Mouse (Mus musculus): ENCODE results near the gene Ptbp1.

Gene Ptbp1

DNA sequence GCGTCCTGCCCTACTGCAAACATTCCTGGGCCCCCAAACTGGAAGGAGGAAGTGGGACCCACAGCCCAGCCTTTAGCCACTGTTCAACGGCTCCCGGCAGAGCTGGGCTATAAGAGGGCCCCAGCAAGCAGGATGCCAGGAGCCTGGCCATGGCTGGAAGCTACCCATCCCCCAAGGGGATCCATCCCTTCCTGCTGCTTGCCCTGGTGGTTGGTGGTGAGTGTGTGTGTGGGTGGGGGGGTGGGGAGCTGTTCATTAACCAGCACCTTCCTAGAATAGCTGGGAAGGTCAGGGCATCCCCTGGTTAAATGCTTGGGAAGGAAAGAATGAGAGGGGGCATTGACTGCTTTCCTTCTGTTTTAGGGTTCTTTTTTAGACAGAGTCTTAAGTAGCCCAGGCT is 25.3 kb downstream of the Ptbp1 start:
- intact Hi-C loops (cut with DNase I) = no loop called here

DNA sequence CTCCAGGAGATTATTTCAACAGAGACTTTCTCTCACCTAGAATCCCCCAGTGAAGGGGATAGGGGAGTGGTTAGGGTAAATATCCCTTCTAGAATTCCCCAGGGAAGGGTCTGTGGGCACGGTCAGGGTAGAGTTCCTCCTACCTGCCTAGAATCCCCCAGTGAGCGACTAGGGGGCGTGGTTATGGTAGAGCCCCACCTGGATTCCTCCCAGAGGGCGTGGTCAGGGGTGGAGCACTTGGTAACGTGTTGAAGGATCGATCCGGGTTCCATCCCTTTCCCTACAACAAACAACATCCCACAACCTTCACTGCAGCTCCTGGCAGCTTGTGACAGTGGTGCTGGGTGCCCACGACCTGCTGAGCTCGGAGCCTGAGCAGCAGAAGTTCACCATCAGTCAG is 26.5 kb downstream of the Ptbp1 start:
- intact Hi-C loops (cut with DNase I) = loop anchor here (5.0 kb wide), 2 partner anchors 42 to 48 kb away; partner anchors contain the start of gene R3hdm4

DNA sequence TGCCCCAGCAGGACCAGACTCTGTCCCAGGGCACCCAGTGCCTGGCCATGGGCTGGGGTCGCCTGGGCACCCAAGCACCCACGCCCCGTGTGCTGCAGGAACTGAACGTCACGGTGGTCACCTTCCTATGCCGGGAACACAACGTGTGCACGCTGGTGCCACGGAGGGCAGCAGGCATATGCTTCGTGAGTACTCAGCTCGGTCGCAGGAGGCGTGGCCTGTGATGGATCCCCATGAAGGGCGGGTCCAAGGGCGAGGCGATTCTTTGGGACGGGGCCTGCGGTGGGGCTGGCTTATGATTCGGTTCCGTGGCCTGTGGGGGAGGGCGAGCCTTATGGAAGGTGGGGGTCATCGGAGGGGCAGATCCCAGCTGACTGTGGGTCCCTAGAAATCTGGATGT is 27.8 kb downstream of the Ptbp1 start:
- intact Hi-C loops (cut with DNase I) = loop anchor here (5.0 kb wide), 2 partner anchors 40 to 50 kb away; partner anchors contain the start of gene R3hdm4

DNA sequence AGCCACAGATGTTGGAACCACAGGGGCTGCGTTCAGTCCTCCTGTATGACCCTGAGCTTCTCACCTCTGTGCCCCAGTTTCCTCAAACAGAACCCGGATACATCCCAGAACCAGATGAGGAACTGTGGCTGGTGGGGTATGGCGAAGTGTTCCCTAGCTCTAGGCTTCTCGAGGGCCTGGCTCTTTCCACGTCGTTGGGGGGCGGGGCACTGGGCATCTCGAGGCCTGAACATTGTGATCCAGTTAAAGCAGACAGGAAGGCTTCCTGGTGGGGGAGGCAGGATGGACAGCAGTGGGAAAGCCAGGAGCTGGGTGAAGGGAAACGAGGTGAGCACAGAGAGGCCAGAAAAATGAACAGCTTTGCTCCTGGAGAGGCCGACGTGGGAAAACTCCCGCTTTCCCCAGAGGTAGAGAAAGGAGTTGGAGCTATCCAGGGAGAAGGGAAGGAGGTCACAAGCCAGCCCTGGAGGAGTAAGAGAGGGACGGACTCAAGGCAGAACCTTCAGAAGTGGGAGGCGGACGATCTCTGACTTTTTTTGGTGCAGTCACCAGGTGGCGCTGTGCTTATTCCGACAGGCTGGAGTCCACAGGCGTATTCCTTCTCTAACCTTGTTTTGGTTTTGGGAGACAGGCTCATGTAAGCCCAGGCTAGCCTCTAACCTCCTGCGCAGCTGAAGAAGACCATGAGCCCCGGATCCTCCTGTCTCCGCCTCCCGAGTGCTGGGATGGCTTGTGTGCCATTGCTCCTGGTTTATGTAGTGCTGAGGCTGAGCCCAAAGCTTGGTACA is 29.3 kb downstream of the Ptbp1 start:
- intact Hi-C loops (cut with DNase I) = loop anchor here (5.0 kb wide), 2 partner anchors 39 to 51 kb away; partner anchors contain the start of gene R3hdm4

DNA sequence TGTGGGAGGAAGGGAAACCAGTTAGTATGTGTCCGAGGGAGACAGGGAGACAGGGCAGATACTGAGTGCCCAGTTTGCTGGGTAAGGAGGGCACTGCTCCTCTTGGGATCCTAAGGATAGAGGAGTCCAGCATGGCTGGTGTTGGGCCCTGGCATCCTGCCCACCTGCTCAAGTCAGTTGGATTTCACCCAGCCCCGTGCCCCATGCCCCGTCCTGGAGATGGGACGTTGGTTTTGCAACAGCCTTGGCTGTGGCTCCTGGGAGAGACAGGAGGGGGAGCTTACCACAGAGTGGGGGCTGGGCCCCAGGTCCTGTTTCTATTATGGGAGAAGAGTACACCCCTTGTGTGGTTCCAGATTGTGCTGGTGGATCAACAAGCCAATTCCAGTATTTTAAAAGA is 30.2 kb downstream of the Ptbp1 start:
- intact Hi-C loops (cut with DNase I) = loop anchor here (5.0 kb wide), 2 partner anchors 38 to 52 kb away; partner anchors contain the start of gene R3hdm4

DNA sequence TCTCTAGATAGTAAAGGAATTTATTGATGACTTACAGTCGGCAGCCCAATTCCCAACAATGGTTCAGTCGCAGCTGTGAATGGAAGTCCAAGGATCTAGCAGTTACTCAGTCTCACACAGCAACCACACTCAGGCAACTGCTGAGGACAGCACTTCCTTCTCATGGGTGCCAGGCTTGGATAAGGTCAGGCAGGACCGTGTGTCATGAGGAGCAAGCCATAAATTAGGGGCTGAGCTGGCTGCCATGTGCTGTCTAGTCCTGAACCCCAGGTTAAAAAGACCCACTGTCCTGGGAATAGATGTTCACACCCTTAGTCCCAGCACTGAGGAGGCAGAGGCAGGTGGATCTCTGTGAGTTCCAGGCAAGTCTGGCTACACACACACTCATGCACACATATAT is 30.7 kb downstream of the Ptbp1 start:
- intact Hi-C loops (cut with DNase I) = loop anchor here (5.0 kb wide), 2 partner anchors 37 to 53 kb away; partner anchors contain the start of gene R3hdm4

DNA sequence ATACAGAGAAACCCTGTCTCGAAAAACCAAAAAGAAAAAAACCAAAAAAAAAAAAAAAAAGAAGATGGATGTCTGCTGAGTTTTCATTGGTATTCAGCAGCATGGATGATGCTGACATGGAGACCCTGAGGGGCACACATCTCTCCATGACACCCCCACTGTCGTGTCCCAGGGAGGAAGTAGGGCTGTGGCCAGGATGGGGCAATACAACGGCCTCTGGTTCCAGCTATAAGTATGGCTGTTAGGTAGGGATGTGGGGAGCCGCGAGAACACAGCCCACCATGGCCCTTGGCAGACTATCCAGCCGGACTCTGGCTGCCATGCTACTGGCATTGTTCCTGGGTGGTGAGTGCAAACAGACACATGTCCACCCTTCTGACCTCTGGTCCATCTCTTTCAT is 31.8 kb downstream of the Ptbp1 start, which contains the start of gene Elane:
Gene Elane (plus strand): TSS at position 194 of the 400 bp plus-strand sequence.
- intact Hi-C loops (cut with DNase I) = no loop called here

DNA sequence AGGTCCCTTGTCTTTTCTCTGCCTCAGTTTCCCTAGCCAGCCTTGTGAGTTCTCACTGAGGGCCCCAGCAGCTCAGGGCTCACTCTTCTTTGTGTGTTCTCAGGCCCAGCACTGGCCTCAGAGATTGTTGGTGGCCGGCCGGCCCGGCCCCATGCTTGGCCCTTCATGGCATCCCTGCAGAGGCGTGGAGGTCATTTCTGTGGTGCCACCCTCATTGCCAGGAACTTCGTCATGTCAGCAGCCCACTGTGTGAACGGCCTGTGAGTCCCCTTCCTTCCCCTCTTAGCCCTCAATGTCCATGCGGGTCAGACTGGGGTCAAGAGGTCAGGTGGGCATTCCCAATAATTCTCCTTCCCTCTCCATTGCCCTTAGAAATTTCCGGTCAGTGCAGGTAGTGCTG is 32.4 kb downstream of the Ptbp1 start:
- intact Hi-C loops (cut with DNase I) = no loop called here

DNA sequence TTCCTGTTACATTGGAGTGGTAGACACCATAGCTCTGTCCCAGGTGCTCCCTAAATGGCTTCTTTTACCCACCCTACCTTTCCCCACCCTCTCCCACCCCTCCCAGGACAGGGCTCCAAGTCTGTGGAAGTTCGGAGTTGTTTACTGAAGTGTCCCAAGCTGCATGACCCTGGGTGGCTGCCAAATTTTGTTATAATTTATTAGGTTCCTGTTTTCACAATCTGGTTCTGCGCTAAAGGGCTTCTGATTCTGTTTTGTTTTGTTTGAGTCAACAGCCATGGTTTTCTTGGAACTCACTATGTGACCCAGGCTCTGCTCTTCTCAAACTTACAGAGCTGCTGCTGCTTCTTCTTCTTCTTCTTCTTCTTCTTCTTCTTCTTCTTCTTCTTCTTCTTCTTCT is 35.2 kb downstream of the Ptbp1 start:
- intact Hi-C loops (cut with DNase I) = no loop called here

DNA sequence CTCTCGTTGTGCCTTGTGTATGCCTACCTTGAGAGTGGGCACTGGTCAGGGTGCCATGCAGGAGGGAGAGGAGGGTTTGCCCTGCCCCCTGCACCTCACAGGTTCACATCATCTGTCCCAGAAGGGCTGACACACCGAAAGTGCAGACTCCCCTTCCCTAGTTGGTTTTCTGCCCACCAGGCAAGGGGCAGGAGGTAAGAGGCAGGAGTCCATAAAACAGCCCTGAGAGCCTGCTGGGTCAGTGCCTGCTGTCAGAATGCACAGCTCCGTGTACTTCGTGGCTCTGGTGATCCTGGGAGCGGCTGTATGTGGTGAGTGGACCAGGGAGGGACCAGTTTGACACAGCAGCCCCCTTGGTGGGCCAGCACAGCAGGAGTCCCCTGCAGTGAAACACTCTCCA is 36.4 kb downstream of the Ptbp1 start, which contains the start of gene Cfd:
Gene Cfd (plus strand): TSS at position 184 of the 400 bp plus-strand sequence.
- intact Hi-C loops (cut with DNase I) = loop anchor here (5.0 kb wide), 1 partner anchor 67 kb away; no protein-coding TSS in a partner anchor

DNA sequence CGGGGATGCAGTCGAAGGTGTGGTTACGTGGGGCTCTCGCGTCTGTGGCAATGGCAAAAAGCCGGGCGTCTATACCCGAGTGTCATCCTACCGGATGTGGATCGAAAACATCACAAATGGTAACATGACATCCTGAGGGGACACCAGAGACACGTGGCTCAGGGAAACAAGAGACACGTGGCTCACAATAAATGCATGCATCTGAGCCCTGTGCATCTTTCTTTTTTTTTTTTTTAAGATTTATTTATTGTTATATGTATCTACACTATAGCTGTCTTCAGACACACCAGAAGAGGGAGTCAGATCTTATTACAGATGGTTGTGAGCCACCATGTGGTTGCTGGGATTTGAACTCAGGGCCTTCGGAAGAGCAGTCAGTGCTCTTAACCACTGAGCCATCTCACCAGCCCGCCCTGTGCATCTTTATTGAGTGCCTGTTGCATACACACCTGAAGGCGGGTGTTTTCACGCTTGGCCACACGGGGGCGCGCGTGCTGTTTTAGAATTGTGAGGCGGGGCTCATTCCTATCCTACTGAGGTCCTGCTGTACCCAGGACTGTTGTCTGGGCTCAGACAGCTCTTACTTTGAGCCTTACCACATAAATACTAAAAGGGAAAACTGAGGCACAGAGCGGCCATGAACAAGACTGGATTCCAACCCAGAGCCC is 38.4 kb downstream of the Ptbp1 start:
- intact Hi-C loops (cut with DNase I) = loop anchor here (5.0 kb wide), 1 partner anchor 65 kb away; no protein-coding TSS in a partner anchor

DNA sequence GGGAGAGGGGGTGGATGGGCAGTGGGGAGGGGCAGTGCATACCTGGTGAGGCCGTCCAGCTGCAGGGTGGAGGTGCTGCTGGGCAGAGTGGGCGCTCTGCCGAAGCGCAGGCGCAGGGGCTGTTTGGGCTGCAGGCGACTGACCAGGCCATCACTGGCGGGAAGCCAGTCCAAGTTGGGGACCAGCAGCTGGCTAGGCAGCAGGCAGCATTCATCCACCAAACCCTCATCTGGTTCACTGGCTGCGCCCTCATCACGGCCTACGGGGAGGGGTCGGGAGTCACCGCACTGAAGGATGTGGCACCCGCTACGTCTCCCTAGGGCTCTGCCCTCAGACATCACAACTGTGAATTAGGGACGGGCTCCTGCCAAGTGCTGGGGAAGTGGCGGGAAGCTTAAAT is 42.1 kb downstream of the Ptbp1 start:
- intact Hi-C loops (cut with DNase I) = no loop called here

DNA sequence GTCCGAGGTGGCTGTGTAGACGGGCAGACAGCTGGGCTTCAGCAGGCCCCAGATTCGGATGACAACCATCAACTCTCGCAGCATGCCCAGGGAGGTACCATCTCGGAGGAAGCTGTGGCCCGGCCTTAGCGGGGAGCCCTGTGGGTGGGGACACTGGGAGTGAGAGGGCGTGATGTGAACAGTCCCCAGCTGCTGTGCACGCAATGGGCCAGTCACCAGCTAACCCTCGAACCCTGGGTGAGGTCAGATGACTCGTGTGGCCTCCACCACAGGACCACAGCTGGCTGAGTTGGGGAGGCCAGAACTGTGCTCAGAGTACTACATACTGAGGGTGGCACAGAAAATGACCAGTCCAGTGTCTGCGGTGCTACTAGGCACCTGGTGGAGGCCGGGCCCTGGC is 42.6 kb downstream of the Ptbp1 start:
- intact Hi-C loops (cut with DNase I) = no loop called here

DNA sequence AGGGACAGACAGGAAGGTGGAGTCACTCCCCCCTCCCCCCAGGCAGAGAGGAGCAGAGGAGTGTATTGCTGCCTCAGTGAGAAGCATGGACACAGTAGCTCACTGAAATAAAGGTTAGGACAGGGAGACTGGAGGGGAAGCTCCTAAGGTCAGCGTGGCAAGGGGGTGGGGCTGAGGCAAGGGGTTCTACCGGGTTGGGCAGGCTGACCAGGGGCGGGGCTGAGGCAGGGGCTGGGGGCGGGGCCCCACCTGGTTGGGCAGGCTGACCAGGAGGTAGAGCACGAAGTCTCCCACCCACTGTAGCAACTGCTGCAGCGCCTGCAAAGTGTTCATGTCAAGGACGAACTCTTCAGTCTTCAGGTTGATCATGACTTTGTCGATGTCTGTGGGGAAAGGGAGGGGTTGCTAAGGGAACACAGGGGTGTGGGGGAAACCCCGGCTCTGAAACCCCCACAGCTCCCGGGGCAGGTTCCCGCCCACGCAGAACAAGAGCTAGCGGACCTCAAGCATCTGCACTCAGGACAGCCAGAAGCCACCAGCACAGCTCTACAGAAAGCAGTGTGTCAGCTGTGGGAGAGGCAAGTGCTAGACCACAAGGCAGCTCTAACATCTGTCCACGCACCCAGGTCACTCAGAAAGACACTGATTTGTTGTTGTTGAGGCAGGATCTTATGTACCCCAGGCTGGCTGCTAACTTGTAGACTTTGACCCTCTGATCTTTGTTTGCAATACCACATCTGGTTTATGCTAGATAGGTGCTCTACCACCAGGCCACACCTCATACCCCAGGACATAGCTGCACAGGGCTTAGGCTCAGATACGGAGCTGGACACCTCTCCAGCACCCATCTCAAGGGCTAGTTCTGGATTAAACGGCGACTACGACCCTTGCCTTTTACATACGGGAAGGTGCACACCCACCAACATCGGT is 43.4 kb downstream of the Ptbp1 start:
- intact Hi-C loops (cut with DNase I) = no loop called here

DNA sequence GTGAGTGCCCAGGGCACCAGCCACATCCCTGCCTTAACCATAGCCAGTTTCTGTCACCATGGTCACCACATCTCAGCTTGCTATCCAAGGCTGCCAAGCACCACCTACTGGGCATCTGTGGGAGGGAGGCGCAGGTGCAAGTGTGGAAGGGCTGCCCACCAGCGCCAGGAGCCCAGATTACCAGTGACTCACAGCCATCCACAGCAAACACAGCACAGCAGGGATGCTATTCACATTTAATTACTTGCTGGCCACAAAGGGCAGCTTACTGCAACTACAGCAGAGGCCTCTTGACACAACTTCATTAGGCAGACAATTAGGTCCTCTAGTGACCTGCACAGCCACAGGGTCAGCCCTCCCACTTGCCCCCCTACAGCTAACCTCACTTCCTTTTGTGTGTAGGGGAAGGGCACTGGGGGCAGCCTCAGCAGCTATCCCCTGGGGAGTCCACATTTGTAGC is 46.8 kb downstream of the Ptbp1 start:
- intact Hi-C loops (cut with DNase I) = no loop called here

DNA sequence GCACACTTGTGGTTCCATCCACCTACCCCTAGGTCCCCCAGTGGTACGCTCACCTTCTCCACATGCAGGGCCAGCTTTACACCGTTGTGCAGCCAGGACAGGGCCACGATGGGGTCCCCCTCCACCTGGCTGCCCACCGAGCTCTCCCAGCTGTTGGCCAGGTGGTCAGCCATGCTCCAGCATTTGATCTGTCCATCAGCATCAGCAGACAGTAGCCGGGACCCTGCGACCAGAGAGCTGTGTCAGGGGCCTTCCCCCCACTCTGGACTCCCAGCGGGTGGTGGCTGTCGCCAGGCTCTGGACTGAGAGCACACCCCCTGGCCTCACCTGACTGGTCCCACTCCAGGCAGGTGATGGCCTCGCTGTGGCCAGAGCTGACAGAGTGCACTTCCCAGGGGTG is 52.5 kb downstream of the Ptbp1 start:
- intact Hi-C loops (cut with DNase I) = no loop called here

DNA sequence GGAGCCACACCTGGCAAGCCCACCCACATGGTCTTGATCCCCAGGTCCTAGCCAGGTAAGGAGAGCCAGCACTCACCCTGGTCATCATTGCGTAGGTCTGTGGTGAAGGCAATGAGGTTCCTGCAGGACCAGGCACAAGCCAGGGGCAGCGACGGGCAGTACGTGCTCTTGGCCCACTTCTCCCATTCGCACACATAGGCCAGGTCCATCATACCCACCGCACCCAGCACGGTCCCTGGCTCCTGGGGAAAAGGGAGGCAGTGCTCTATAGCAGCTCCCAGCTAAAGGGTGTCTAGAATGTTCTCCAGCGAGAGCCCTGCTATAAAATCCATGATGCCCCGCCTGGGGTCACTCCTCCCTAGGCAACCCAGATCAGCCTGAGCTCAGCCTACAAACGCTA is 53.2 kb downstream of the Ptbp1 start:
- intact Hi-C loops (cut with DNase I) = no loop called here

DNA sequence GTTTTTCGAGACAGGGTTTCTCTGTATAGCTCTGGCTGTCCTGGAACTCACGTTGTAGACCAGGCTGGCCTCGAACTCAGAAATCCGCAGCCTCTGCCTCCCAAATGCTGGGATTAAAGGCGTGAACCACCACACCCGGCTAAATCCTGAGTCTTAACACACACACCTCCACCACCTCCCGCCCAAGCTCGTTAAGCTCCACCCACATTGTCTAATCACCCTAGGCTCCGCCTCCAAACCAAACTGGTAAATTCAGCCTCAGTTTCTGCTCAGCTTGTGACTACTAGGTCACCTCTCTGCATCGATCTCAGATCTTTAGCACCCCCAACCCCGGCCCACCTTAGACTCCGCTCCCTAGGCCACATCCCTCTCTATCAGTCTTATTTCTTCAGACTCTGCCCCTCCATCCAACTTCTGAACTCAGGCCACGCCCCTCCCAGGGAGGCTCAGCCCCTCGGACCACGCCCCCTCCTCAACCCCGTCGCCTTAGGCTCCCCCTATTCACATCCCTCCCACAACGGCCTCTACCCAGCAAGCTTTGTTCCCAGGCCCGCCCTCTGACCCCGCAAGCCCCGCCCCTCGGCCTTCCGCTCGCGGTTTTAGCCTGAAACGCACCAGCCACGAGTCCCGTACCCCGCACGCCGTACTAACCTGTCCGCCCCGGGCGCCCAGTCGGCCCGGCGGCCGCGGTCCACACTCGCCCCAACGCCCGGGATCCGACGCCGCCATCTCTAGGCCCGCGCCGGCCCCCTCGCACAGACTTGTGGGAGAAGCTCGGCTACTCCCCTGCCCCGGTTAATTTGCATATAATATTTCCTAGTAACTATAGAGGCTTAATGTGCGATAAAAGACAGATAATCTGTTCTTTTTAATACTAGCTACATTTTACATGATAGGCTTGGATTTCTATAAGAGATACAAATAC is 54.2 kb downstream of the Ptbp1 start, which contains the start of gene Med16:
Gene Med16 (minus strand): TSS at position 757 of the 925 bp plus-strand sequence.
- intact Hi-C loops (cut with DNase I) = no loop called here

DNA sequence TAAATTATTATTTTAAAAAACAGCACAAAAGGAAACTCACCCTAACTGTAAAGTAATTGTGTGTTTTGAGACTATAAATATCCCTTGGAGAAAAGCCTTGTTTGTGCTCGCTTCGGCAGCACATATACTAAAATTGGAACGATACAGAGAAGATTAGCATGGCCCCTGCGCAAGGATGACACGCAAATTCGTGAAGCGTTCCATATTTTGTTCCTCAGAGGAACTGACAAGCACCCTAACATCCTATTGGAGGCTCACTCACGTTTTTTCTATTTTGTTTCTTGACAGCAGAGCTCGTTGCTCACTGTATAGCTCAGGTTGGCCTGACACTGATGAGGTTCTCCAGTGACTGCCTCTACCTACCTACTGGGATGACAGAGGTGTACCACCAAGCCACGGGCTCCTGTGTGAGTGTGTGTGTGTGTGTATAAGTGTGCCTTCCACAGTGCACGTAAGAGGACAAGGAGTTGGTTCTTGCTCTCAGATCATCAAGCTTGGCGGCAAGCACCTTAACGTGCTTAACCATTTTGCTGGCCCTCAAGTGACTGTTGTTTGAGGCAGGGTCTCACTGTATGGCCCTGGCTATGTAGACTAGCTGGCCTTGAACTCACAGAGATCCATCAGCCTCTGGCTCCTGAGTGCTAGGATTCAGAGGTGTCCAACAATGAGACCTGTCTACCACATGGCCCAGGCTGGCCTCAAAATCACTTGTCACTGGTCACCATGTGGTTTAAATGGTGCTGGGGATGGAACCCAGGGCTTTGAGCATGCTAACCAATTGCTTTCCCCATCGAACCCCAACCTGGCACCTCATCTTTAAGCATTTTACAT is 55.1 kb downstream of the Ptbp1 start:
- intact Hi-C loops (cut with DNase I) = no loop called here
